Mouse (Mus musculus) stomach, postnatal 0 days (tissue): Measurements from ENCODE around the gene Gm17334.

Experiments
- CTCF ChIP-seq: IDR thresholded peaks from 2 replicates; pipeline ENCODE4 v1.5.1; 2016; ENCODE audit warnings: antibody characterized with exemption, low read depth, mild to moderate bottlenecking, moderate library complexity
- EP300 ChIP-seq: optimal IDR thresholded peaks from 2 replicates; pipeline ENCODE3; 2016; ENCODE audit warnings: antibody characterized with exemption

DNA sequence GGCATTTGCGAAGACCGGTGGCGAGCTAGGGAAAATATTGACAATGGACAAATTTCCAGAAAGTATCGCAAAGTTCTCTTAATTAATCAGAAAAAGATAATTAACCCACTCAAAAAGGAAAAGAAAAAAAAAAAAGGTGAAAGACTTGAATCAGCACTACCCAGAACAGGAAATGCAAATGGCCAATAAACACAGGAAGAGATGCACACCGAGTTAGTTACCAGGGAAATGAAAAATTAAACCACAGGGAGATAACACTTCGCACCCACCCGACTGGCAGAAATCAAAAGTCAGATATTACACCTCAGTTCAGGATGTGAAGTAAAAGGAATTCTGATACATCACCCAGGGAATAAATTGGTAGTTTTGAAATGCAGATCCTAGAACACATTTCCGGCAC is 40.7 kb downstream of the Gm17334 start:
- TF ChIP-seq EP300 (no peak), CTCF (no peak)
